Mouse (Mus musculus): ENCODE measurements at regions not wholly inside any gene's neighbourhood (a gene's known extent, or its start where the extent isn't known, plus 50 kb on each side); places are given as distances from the start of the nearest gene placed in this dataset.

DNA sequence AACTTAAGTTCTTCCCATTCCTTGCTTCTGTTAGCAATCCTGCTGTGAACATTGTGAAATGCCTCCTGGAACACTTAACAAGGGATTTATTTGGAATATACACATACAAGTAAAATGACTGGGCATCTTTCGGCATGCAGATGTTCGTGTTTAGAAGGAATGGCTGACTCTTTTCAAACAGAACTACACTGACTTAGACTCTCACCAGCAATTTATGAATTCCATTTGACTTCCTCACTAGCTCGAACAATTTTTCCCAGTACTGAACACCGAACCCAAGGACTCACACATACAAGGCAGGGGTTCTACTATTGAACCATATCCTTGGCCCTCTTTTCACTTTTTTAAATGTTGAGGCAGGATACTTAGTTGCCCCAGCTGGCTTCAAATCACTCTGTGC lies 412.4 kb upstream of the Tnp1 start:
- TF ChIP-seq CTCF (IDR thresholded peaks at IDR 0.05; ENCODE audit: borderline replicate concordance, insufficient read depth, low read depth, low read length) (no peak), POLR2A (IDR thresholded peaks at IDR 0.05; ENCODE audit: borderline replicate concordance, insufficient read depth, low read length) (no peak)

All from cerebellum, adult 2 months (tissue).